26 mouse cellular contexts compared by ENCODE assay signal in the genomic region with DNA sequence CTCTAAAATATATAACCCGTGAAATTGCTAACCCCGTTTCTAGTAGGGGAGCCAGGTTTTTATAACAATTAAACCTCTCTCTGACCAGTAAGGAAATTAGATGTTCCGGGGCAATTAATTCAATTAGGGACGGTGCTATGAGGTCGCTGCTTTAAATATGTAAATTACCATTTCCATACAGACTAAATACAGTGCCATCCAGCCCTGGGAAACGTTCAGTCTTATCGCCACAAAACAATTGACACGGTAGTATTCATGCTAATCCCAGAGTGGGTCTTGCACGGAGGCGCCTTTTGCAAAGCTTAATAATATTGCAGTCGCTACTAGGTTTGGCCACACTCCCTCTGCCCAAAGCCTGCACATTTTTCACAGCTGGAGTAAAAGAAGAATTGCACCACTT. TPM values are rescaled to one million over a fixed set of nuclear protein-coding genes. Genes with fewer than 3 reads are reported as not detected.
A peak's percentile ranks its signal among the peaks of the same experiment; 100 is the strongest.
DNase-seq lines count a peak whose midpoint lies in the region; ATAC-seq lines count a peak whose summit lies in the region.
"Had no signal": no experiment of that assay in that cellular context is flagged by ENCODE, and none has a peak within 500 bp of the region (broad histone marks: within the 10 kb centered on the region; RNA-seq: fewer than 3 reads in every experiment).

No protein-coding gene starts in this region.

- WGBS in hindbrain, embryonic 11.5 days: 4% methylated on average over 11 of the region's 11 CpGs
- WGBS in hindbrain, embryonic 16.5 days: 6% methylated on average over 11 of the region's 11 CpGs
- 1% methylated on average over 11 of the region's 11 CpGs for WGBS in neural tube, embryonic 11.5 days
- 3% methylated on average over 11 of the region's 11 CpGs for WGBS in neural tube, embryonic 15.5 days

- no peaks in the 10 kb centered on the region for H3K36me3 ChIP-seq in hindbrain, embryonic 11.5 days (ENCODE audit: control insufficient read depth, insufficient read depth, low read length)
- no peaks in the 10 kb centered on the region for H3K36me3 ChIP-seq in hindbrain, embryonic 16.5 days (ENCODE audit: control insufficient read depth, insufficient read depth, low read length)
- H3K36me3 ChIP-seq in neural tube, embryonic 11.5 days (ENCODE audit: control insufficient read depth, insufficient read depth, low read length): no peaks in the 10 kb centered on the region
- H3K36me3 ChIP-seq in neural tube, embryonic 15.5 days: no peaks in the 10 kb centered on the region
- H3K36me3 ChIP-seq: embryonic facial prominence, embryonic 12.5 days had no signal

- peaks cover 91% of the 10 kb centered on the region for H3K27me3 ChIP-seq in hindbrain, embryonic 11.5 days (ENCODE audit: control insufficient read depth, insufficient read depth, low read length)
- H3K27me3 ChIP-seq in hindbrain, embryonic 16.5 days (replicated peaks; ENCODE audit: control insufficient read depth, insufficient read depth, low read length): peaks cover 65% of the 10 kb centered on the region
- peaks cover 95% of the 10 kb centered on the region for H3K27me3 ChIP-seq in neural tube, embryonic 11.5 days (ENCODE audit: control insufficient read depth, insufficient read depth, low read length)
- peaks cover 85% of the 10 kb centered on the region for H3K27me3 ChIP-seq in neural tube, embryonic 15.5 days (replicated peaks)
- H3K27me3 ChIP-seq: Patski had no signal

- H3K4me1 ChIP-seq in hindbrain, embryonic 11.5 days (replicated peaks; ENCODE audit: control insufficient read depth, insufficient read depth, low read length): peaks cover 8% of the 10 kb centered on the region; the same call in 1 of the 2 replicates
- H3K4me1 ChIP-seq in hindbrain, embryonic 16.5 days (ENCODE audit: control insufficient read depth, insufficient read depth, low read depth, low read length): peaks cover 9% of the 10 kb centered on the region
- peaks cover 4% of the 10 kb centered on the region; the same call in 1 of the 2 replicates for H3K4me1 ChIP-seq in neural tube, embryonic 11.5 days (ENCODE audit: control insufficient read depth, insufficient read depth, low read length)
- H3K4me1 ChIP-seq in neural tube, embryonic 15.5 days: peaks cover 30% of the 10 kb centered on the region

- no peak overlapping the region for H3K4me3 ChIP-seq in hindbrain, embryonic 11.5 days (ENCODE audit: low read depth, low read length)
- H3K4me3 ChIP-seq in hindbrain, embryonic 16.5 days (ENCODE audit: low read length): no peak overlapping the region
- H3K4me3 ChIP-seq in neural tube, embryonic 11.5 days (ENCODE audit: low read depth, low read length): no peak overlapping the region
- H3K4me3 ChIP-seq in neural tube, embryonic 15.5 days (replicated peaks): no peak overlapping the region
- H3K4me3 ChIP-seq: embryonic facial prominence, embryonic 12.5 days; erythroblast, embryonic 14.5 days; megakaryocyte, embryonic 14.5 days; myocyte had no signal

- DNase-seq in embryo, embryonic 11 days: peak; percentile 36
- no peak for DNase-seq in embryo, embryonic 9.5 days (ENCODE audit: extremely low spot score)
- no peak for DNase-seq in hindbrain, embryonic 11.5 days (ENCODE audit: low spot score)
- DNase-seq in neural tube, embryonic 11.5 days (ENCODE audit: low spot score): no peak
- no peak for DNase-seq in cerebellum, adult 18-20 months
- DNase-seq: adrenal gland, postnatal 10 days; cerebellum, postnatal 14 days; gastrocnemius, postnatal 10 days; heart, adult 18-20 months; heart, postnatal 4 days; kidney, postnatal 36 days; left cerebral cortex, postnatal 4 days; lung, adult 18-20 months; lung, postnatal 14 days; thymus, postnatal 25 days had no signal

- no peak overlapping the region for H3K4me2 ChIP-seq in hindbrain, embryonic 11.5 days (replicated peaks; ENCODE audit: low read depth, low read length)
- no peak overlapping the region for H3K4me2 ChIP-seq in hindbrain, embryonic 16.5 days (ENCODE audit: low read length)
- H3K4me2 ChIP-seq in neural tube, embryonic 11.5 days (ENCODE audit: low read depth): no peak overlapping the region
- H3K4me2 ChIP-seq in neural tube, embryonic 15.5 days: no peak overlapping the region
- H3K4me2 ChIP-seq: embryonic facial prominence, embryonic 12.5 days; liver, embryonic 11.5 days had no signal

- no peak overlapping the region for H3K27ac ChIP-seq in hindbrain, embryonic 11.5 days (ENCODE audit: low read depth, low read length)
- no peak overlapping the region for H3K27ac ChIP-seq in hindbrain, embryonic 16.5 days (ENCODE audit: low read depth, low read length)
- no peak overlapping the region for H3K27ac ChIP-seq in neural tube, embryonic 11.5 days (ENCODE audit: low read depth, low read length)
- no peak overlapping the region for H3K27ac ChIP-seq in neural tube, embryonic 15.5 days (replicated peaks)
- H3K27ac ChIP-seq: embryonic facial prominence, embryonic 12.5 days had no signal

- peak; percentile 25; the same call in 1 of the 2 replicates for ATAC-seq in hindbrain, embryonic 11.5 days (ENCODE audit: low FRiP score)
- no peak for ATAC-seq in hindbrain, embryonic 16.5 days
- ATAC-seq in neural tube, embryonic 11.5 days (ENCODE audit: insufficient read depth, low FRiP score, low TSS enrichment): peak; percentile 54; the same call in 1 of the 2 replicates
- no peak for ATAC-seq in neural tube, embryonic 15.5 days (ENCODE audit: low FRiP score)
- ATAC-seq: activated CD4-positive, CD25-positive, alpha-beta regulatory T cell, adult 4 months; CD4-positive, CD25-positive, alpha-beta regulatory T cell, adult 4 months; intestine, embryonic 16.5 days; Patski had no signal

- H3K9me3 ChIP-seq in hindbrain, embryonic 11.5 days (ENCODE audit: control insufficient read depth, low read length): no peaks in the 10 kb centered on the region
- no peaks in the 10 kb centered on the region for H3K9me3 ChIP-seq in hindbrain, embryonic 16.5 days (ENCODE audit: control insufficient read depth, low read length)
- no peaks in the 10 kb centered on the region for H3K9me3 ChIP-seq in neural tube, embryonic 11.5 days (ENCODE audit: control insufficient read depth, low read length)
- H3K9me3 ChIP-seq in neural tube, embryonic 15.5 days (replicated peaks): no peaks in the 10 kb centered on the region
- H3K9me3 ChIP-seq: embryonic facial prominence, embryonic 12.5 days had no signal

- no peak overlapping the region for H3K9ac ChIP-seq in hindbrain, embryonic 11.5 days (ENCODE audit: low read depth, low read length)
- H3K9ac ChIP-seq in hindbrain, embryonic 16.5 days (ENCODE audit: low read depth, low read length): no peak overlapping the region
- H3K9ac ChIP-seq in neural tube, embryonic 11.5 days (ENCODE audit: low read length): no peak overlapping the region
- H3K9ac ChIP-seq in neural tube, embryonic 15.5 days (replicated peaks): no peak overlapping the region
- H3K9ac ChIP-seq: embryonic facial prominence, embryonic 12.5 days had no signal

RNA-seq across cellular contexts. Expression of gene Nr4a2, which starts 14.5 kb away (rescaled TPM):
- polyA plus RNA-seq in hindbrain, embryonic 11.5 days (2014; fragmentation: Nextera tagmentation; extraction: Ambion mirVana): 13.9 and 15.6 TPM in 2 replicates
- polyA plus RNA-seq in hindbrain, embryonic 16.5 days (2015; fragmentation: Nextera tagmentation; extraction: Ambion mirVana): 15.3 and 19.2 TPM in 2 replicates
- 6.0 and 6.1 TPM in 2 replicates for polyA plus RNA-seq in neural tube, embryonic 11.5 days (2014; fragmentation: Nextera tagmentation; extraction: Ambion mirVana)
- 16.8 and 21.0 TPM in 2 replicates for polyA plus RNA-seq in neural tube, embryonic 15.5 days (2015; fragmentation: Nextera tagmentation; extraction: Ambion mirVana)

Comparison
In these comparisons a context has a peak if more than half of its experiments do, and no peak if none do; other contexts are left out.
1. ATAC-seq: peak in hindbrain, embryonic 11.5 days (single experiment) and neural tube, embryonic 11.5 days (single experiment); none in hindbrain, embryonic 16.5 days (single experiment) and neural tube, embryonic 15.5 days (single experiment).